Mouse (Mus musculus): ENCODE results near the gene Nprl3. TPM values are rescaled to one million over a fixed set of nuclear protein-coding genes. Genes with fewer than 3 reads are reported as not detected.

Nprl3 gene
- polyA plus RNA-seq, 1 experiment from 2014 or later, result 38.6 TPM

DNA sequence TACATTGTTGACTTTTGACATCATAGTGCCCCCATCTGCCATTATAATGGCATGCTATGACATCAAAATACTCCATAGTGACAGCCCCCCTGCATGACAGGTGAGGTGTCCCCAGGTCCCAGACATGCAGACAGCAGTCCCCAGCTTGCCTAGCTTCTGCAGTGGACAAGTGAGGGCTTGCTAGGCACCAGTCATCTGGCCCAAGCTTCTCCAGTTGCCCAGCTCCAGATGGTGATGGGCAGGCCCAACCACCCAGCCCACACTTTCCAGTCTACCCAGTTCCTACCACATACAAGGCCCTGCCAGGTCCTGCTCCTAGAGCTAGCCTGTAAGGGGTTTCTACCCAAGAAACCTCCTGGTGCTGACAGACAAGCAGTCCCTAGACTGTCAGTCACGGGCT, 89.0 kb downstream of the Nprl3 start:
- no peak overlapping the region for H3K4me2 ChIP-seq
- H3K27ac ChIP-seq (ENCODE audit: poor library complexity, severe bottlenecking), result no peak overlapping the region
- no peaks in the 10 kb centered on the region for H3K9me3 ChIP-seq (replicated peaks)
- H3K4me3 ChIP-seq, result no peak overlapping the region
- H3K27me3 ChIP-seq (replicated peaks), result 0 out of 2 replicates have a peak, but pooled peaks cover 5% of the 10 kb centered on the region
- WGBS, result 61% methylated on average over 1 of the region's 1 CpGs
- no peaks in the 10 kb centered on the region for H3K36me3 ChIP-seq
- no peak for ATAC-seq (ENCODE audit: insufficient number of reproducible peaks, low FRiP score)
- no peaks in the 10 kb centered on the region for H3K4me1 ChIP-seq (replicated peaks)
- H3K9ac ChIP-seq, result no peak overlapping the region

Other genes starting within 250 kb of the Nprl3 start
- gene Il9r, start 67.4 kb downstream of the Nprl3 start, polyA plus RNA-seq (2016; fragmentation: Nextera tagmentation; extraction: Ambion mirVana), result 0.18 TPM in 1 of 2 replicates, not detected in the other
- gene Snrnp25, start 62.3 kb downstream of the Nprl3 start, polyA plus RNA-seq (2016; fragmentation: Nextera tagmentation; extraction: Ambion mirVana), result 44.4 and 45.6 TPM in 2 replicates
- gene Rhbdf1, start 45.4 kb downstream of the Nprl3 start, polyA plus RNA-seq (2016; fragmentation: Nextera tagmentation; extraction: Ambion mirVana), result 42.5 and 47.7 TPM in 2 replicates
- 17.8 and 19.1 TPM in 2 replicates for gene Mpg, start 41.2 kb downstream of the Nprl3 start, polyA plus RNA-seq (2016; fragmentation: Nextera tagmentation; extraction: Ambion mirVana)
- gene Hba-x, start 8.7 kb upstream of the Nprl3 start, polyA plus RNA-seq (2016; fragmentation: Nextera tagmentation; extraction: Ambion mirVana), result 5,912 and 6,218 TPM in 2 replicates
- 11,592 and 12,808 TPM in 2 replicates for gene Hba-a1, start 15.8 kb upstream of the Nprl3 start, polyA plus RNA-seq (2016; fragmentation: Nextera tagmentation; extraction: Ambion mirVana)
- 15.7 and 18.1 TPM in 2 replicates for gene Hbq1b, start 19.3 kb upstream of the Nprl3 start, polyA plus RNA-seq (2016; fragmentation: Nextera tagmentation; extraction: Ambion mirVana)
- 25,253 and 27,825 TPM in 2 replicates for gene Hba-a2, start 28.8 kb upstream of the Nprl3 start, polyA plus RNA-seq (2016; fragmentation: Nextera tagmentation; extraction: Ambion mirVana)
- gene Hbq1a, start 32.4 kb upstream of the Nprl3 start, polyA plus RNA-seq (2016; fragmentation: Nextera tagmentation; extraction: Ambion mirVana), result 2.5 and 2.8 TPM in 2 replicates
- 16.5 and 17.6 TPM in 2 replicates for gene Sh3pxd2b, start 80.1 kb upstream of the Nprl3 start, polyA plus RNA-seq (2016; fragmentation: Nextera tagmentation; extraction: Ambion mirVana)
- gene Ubtd2, start 187.7 kb upstream of the Nprl3 start, polyA plus RNA-seq (2016; fragmentation: Nextera tagmentation; extraction: Ambion mirVana), result 34.8 and 37.0 TPM in 2 replicates